Mouse (Mus musculus): ENCODE data around the gene Hspa12a. TPM values are rescaled to one million over a fixed set of nuclear protein-coding genes. Genes with fewer than 3 reads are reported as not detected.
"Not testable (repeated sequence)": the region's sequence is repeated elsewhere in the genome, so short reads cannot be mapped to it uniquely, and the experiment has no call there.

The Hspa12a gene
- total RNA-seq, 2 experiments from 2014 or later: 27.1 to 31.3 TPM

DNA sequence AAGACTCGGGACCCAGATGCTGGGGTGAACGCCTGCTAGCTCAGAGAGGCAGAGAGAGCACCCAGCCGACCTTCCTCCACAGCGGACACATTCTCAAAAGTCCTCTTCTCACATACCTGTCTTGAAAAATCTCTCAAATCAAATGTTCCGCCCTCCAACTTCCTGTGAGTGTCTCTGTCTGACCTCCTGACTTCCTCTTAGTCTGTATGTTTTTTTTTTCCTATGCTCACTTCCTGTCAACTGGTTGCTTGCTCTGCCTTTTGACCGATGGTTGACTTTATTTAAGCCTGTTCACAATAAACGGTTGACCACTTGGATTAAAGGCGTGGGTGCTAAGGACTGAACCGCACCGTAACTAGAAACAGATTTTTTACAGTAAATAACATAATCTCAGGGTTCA lies 35.4 kb downstream of the Hspa12a start:
- no peak for DNase-seq

DNA sequence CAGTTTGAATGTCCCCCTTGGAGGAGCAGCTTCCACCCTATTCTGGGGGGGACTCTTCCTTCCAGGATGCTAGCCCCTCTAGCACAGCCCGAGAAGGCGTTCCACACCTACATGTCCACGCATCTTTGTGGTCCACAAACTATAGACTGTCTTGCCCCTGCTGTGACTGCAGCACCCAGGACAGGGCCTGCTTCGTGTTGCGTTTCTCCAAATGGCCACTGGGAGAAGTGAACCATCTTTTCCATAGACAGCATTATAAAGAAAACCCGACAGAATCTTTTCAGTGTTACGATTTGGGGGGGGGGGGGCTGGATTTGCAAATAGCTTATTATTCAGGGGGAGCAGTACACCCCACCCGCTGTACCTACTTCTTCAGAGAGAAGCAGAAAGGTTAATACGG lies 36.8 kb downstream of the Hspa12a start:
- peak; percentile 13 for DNase-seq

DNA sequence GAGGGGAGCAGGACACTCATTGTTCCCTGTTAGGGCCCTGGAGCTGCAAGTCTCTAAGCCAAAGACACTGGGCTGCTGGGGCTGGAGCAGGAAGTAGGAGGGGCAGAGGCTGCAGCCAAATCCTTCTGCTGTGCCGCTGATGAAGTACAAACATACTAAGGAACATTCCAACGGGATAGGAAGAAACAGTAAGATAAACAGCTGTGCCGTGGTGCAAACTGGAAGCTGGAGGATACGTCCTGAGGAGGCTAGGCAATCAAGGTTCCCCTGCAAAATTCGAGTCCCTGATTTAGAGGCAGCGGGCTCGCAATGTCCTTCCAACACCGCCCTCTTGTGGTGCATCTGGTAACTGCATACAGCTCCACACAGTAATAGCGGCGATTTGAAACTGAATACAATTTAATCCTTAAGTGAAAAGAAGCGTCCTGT lies 39.5 kb downstream of the Hspa12a start:
- DNase-seq: peak; percentile 94

DNA sequence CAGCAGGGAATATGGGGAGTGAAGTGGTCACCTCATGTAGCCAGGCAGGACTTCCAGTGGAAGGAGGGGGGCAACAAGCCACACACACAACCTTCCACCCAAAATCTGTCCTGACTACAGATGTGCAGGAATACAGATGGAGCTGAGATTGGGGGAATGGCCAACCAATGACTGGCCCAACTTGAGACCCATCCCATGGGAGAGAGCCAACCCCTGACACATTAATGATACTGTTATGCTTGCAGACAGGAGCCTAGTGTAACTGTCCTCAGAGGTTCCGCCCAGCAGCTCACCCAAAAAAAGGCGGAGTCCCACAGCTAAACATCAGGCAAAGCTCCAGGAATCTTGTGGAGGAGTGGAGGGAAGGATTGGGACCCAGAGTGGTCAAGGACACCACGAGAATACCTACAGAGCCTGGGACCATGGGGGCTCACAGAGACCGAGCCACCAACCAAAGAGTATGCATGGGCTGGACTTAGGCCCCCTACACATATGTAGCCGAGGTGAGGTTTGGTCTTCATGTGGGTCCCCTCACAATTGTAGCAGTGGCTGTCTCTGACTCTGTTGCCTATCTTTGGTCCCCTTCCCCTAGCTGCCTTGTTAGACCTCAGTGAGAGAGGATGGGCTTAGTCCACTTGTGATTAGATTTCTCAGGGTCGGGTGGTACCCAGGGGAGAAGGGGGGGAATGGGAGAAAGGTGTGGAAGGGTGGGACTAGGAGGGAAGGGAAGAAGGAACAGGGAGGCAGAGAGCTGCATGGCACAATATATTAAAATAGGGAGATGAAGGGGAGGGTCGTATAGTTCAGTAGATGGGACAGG lies 40.2 kb downstream of the Hspa12a start:
- no peak for DNase-seq

DNA sequence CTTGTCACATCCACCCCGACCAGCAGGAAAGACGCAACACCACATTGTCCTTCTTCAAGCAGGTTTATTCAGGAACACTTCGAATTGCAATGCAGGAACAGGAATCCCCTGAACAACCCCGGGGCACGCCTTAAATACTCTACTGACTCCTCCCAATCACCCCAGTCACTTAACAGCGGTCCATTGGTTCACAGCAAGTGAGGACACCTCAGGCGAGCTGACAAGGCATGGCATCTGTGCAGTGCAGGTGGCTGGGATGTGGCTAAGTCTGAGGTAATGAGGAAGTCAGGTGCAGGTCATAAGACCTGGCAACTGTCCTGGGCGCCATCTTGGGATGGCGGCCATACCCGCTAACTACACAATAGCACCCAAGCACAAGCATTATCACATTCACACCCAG lies 43.0 kb downstream of the Hspa12a start:
- DNase-seq: not testable (repeated sequence)

DNA sequence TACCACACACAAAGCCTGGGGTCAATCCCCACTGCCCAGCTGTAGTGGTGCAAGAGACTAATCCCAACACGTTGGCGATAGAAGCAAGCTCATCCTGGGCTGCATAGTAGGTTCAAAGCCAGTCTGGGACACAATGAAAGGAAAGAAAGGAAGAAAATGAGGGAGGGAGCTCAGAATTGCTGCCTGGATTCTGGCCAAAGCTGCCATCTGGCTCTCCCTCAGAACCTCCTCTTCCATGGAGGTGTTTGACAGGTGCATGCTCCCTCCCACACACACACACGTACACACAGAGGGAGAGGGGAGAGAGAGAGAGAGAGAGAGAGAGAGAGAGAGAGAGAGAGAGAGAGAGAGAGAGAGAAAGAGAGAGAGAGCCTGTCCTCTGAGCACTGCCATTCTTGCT lies 47.2 kb downstream of the Hspa12a start:
- DNase-seq: no peak

DNA sequence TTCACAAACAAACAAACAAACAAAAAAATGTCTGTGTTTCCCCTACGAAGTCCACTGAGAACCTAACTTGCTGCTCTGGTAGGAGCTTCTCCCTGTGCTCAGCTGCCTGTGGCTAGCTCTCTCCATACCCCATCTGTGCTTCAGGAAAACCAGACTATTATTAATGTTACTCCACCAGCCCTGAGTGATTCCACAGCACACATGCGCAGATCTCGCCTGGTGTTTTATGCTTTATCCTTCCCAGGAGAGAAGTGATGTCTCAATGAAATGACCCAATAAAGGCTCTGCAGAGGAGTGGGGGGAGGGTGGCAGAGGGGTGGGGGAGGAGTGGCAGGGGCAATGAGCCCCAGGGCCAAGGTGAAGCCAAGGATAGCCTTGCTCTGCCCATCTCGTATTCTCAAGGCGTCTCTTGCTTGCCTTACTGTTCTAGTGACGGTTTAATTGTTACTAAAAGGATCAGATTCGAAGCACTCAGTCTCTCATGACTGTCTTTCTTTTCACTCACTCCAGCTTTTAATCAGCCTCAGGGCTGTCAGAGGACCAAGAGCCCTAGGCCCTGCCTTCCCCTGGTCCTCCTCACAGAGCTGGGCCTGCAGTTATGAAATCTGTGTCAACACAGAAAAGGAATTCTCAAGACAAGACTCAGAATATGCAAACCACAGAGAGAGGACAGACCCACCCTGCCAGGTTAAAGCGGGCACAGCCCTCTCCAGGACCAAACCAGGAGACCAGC lies 54.0 kb downstream of the Hspa12a start:
- DNase-seq: no peak

DNA sequence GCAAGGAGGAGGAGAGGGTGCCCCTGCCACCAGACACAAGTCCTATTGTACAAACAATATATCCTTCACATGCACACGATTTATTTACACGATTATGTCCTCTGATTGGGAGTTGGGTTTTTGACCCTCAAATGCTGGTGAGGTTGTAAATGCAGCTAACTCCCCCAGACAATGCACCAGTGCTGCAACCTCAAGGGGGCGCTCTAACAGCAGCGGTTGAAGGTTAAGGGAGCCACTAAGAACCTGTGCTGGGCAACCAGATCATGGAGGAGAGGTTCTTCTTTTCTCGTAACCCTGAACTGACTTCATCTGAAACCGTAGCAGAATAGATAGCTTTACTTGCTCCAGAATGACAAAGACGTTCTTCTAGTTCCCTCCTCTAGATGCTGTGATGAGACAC lies 57.0 kb downstream of the Hspa12a start:
- no peak for DNase-seq

DNA sequence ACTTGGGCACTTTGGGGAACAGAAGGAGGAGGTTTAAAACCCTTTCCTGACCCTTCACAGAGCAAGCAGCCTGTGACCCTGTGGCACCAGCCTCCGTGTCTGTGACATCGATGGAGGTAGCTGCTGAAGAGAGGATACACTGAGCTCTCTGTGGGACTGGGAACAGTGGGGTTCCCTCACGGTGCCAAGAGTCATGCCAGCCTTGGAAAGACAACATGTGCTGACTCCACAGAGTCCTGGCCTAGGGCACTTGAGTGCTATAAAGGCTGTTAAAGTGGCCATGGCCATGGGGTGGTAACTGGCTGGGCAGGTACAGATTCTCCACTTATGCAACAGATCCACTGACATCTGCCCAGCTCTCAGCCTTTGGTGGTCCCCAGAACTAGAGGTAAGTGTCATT lies 60.0 kb downstream of the Hspa12a start:
- no peak for DNase-seq

DNA sequence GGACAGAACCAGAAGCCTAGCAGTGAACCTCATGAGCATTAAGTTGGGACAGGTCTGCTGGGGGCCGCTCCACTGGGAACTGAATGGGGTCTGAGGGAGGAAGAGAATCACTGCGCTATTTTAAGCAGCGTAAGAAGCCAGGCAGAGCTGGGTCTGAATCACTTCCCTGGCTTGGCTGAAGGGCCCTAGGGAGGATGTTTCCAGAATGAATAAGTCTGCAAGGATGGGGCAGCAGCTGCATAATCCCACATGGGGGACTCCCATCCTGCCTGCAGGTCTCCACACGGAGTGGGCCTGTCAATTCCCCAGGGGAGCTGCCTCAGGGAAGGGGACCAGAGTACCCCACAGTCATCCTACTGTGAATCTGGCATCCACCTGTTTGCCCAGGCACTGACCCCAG lies 61.1 kb downstream of the Hspa12a start:
- DNase-seq: peak; percentile 39

DNA sequence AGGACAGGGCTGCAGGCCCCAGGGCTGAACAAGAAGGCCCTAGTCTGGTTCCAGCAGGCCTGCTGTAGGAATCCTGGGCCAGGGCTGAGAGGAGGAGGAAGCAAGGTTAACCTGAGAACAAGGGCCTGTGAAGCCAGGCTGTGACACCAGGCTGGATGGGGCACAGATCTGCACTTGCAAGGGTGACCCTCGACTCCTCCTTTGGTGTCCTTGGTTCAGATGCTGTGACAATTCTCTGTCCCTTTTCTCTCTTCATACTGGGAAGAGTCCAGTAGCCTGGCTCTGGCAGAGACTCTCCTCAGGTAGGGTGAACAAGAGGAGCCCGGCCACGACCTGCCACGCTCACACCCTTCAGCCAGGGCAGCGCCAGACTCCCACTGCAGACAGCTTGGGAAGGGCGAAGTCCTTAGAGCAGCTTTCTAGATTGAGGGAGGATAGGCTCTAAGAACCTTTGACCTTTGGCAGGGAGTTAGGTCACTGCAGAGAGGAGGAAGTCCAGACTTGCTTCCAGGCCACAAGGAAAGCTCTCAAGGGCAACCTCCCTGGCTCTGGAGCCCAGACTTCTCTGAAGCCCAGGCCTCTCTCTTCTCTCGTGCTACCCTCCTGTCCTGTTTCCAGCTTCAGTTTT lies 64.0 kb downstream of the Hspa12a start:
- DNase-seq: no peak

DNA sequence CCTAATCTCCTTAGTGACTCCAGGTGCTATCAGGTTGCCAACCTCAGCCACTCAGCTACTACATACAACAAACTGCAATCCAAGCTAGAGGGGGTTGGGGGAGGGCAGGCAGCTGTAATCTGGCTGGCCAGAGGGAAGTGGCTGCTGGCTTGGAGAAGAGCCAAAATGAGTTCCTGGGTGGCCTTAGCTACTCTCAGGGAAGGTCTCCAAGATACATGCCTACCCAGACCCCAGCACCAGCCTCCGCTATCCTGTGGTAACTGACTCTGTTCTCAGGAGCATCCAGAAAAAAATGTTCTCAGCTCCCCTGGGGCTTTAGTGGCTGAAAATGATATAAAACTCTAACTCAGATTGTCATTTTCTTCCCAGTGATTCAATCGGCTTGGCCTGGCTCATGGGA lies 64.9 kb downstream of the Hspa12a start:
- DNase-seq: peak; percentile 46

DNA sequence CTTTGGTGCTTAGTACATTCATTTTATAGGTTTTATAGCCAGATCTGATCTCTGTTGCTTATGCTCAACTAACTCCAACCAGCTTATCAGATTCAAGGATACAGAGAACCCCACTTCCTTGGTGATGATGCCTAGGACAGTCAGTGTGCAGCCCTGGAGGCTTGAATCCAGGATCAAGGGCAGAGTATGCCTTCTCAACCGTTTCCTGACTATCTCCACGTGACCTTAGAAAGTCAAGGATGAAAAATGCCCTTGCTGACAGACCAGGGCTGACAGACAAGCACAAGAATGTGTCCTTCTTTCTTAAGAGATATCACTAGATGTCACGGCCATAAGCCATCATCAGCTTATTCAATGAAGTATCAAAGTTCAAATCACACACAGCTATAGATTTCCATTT lies 69.9 kb downstream of the Hspa12a start:
- no peak for DNase-seq

DNA sequence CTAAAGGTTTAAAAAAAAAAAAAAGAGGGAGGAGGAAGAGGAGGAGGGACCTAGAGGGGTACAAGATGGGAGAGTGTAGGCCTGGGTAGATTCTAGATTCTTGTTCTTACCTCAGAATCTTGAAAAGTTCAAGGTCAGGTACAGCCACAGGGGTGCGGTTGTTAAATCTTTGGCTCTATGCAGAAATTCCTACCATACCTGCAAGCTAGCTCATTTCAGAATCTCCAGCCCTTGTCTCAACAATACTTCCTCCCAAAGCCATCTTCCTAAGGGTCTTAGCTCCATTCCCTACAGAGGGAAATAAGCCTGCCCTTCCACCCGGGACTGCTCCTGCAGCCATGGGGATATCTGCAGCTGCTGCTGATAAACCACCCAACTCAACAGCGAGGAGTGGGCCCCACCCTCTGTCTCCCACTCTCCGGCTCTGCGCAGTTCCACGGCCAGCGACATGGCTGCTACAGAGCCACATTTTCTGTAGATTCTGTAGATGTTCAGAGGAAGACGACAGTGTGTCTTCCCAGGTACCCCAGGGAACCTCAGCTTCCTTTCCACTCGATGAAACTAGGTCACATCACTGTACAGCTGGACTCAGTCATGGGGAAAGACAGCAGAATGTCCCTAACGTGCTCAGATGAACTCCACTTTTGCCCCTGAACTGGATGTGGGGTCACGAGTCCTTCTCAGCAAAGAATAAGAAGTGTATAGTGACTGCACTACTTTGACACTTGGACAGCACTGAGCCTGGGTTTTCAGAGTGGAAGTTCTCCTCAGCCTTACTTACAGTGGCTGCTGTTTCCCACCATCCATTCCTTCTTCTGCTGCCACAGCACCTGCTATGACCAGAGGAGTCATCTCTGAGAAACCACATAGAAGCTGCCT lies 70.8 kb downstream of the Hspa12a start:
- no peak for DNase-seq

DNA sequence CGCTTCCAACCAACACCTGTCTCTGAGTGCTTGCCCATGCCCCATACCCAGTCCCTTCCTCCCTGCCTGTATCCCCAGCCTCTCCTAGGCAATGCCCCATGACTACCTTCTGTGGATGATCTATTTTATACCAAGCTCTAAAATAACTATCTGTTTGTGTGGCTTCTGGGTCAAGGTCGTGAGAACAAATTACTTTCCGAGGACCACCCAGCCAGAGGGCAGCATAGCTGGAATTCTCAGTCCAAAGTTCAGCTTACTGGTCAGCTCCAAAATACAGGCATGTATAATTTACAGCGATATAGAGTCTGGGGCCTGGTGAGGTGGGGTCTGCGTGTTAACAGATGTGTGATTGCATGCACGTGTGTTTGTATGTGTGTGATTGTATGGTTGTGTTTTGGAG lies 71.6 kb downstream of the Hspa12a start:
- no peak for DNase-seq

DNA sequence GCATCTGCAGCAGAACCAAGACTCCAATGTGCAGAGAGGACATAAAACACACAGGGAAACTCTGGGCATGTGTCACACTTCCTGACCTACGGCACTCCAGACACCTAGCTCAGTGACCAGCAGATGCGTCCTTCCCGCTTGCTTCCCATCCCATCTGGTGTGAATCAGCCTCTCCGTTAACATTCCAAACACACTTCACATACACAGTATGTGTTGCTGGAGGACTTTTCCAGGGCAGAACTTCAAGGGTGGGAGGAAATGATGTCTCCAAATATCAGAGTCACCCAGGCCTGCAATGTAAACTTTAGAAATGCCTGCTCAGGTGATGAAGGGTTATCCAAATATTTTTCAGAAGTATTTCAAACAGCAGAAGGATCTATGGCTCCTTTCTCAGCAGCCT lies 76.8 kb downstream of the Hspa12a start:
- DNase-seq: no peak

DNA sequence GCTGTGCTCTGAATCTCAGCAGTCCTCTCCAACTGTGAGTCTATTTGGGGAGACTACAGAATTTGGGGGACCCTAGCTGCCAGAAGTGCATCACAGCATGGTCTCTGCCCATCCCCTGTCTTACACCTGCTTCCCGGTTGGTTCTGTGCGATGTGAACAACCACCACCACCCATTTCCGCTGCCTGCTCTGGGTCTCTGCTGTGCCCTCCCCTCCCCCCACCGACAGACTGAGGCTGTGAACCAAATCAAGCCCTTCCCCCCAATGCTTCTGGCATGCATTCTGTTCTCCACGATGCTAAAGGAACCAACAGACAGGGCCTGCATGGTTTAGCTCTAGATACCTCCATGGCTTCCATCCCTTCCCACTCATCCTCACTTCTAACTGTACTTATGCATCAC lies 78.2 kb downstream of the Hspa12a start:
- DNase-seq: no peak

DNA sequence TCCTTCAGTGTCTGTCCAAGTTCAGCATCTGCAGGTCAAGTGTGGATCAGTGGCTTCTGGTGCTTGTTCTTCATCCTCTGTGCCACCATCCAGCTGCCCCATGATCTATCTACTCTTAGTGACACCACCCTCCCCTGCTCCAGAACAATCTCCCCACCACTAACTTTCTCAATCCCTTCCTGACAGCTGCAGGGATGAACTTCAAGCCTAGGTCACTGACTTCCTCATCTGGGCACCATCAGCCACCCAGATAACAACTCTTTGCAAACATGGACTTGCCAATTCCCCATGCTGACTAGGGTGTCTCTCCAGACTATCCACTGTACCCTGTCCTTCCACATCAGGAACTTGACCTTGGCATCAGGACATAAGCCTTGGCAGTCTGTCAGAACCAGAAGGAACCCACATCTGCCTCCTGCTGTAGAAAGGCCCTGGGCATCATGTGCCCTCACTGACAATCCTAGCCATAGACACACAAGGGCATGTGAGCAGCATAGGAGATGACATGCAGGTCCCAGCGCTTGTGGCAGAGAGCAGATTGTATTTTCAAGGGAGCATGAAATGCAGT lies 79.4 kb downstream of the Hspa12a start:
- no peak for DNase-seq

DNA sequence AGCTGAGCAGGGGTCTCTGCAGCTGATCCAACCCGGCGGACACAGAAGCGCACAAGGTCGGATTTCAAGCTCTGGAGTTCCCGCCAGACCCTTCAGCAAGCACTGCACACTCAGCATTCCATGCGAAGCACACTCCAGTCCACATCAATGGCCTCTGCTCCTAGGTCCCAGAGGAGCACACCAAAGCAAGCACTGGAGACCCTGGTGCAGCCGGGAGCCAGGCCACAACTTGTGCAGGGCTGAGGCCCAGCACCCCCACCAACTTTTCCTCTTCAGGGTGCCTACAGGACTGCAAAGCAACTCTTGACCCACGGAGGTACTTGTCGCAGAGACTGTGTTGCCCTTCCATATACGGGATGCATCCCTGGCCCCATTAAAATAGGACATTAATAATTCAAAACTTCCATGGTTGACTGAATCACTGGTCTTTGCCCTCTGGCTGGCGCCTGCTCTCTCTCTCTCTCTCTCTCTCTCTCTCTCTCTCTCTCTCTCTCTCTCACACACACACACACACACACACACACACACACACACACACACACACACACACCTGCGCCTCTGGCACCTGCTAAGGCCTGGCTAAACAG lies 82.2 kb downstream of the Hspa12a start:
- no peak for DNase-seq

DNA sequence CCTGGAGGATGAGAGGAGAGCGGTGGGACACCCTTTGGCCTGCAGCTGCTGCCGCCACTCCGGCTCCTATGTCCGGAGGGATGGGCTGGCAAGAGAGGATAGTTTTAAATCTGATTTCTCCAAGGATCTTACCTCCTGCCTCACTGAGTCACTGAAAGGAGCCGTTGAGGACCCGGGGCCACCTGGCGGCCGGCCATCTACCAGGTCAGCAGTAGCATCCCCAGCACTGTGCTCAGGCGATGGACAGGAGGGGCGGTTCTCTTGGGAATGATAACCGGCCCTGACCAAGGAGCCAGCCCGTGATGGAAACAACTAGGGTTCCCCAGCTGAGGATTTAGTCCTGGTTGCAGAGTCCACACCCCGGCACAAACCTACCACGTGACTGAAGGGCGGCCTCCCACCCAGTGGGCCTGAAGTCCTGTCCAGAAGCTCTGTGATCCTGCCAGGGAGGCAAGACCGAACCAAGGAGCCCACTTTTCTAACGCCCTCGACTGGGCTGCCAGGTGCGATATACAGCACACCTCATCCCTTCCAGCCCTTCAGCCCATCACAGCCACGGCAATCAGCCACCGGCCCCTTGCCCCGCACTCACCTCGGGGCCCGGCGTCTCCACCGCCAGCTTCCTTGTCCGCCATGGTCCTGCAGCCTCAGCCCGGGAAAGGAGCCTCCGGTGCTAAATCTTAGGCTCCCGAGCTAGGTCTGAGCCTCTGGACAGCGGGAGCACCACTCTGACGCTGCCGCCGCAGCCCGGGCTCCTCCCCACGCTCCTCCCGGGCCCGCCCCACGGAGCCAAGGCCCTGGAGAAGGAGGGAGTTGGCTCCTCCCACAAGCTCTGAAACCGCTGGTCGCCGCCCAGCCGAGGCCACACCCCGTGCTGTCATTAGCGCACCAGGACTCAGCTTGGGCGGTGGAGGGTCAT lies 82.9 kb downstream of the Hspa12a start:
- DNase-seq: peak; percentile 89

DNA sequence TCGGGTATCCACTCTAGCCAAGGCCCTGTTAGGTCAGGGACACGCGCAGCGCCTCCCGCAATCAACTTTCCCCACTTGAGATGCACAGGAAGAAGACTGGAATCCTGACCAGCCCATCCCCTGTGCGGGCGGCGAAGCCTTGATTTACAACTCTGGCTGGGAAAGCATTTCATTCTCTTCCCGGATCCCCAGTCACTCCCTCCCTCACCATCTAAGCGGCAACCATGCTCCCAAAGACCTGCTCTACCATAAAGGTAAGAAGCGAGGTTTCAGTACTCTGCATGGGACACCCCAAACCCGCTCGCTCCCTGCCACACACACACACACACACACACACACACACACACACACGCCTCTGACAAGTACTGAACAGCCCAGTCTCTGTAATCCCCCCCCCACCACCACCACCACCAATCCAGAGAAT lies 83.6 kb downstream of the Hspa12a start:
- no peak for DNase-seq
